Mouse (Mus musculus) lung, embryonic 16.5 days (tissue): ENCODE data around the gene Hepacam. TPM values are rescaled to one million over a fixed set of nuclear protein-coding genes. Genes with fewer than 3 reads are reported as not detected.

Experiments
- ATAC-seq: fragments of 200-750 bp; cut with Nextera tagmentation; 2 replicates; pipeline ENCODE4 v1.8.0; 2017; ENCODE audit warnings: low read depth, mild to moderate bottlenecking, moderate library complexity
- H3K27ac ChIP-seq: fragments of 300-500 bp; sonication (generic); 2 replicates; pipeline ENCODE4 v1.5.1; 2014; ENCODE audit warnings: mild to moderate bottlenecking, control low read depth, low read length
- H3K27me3 ChIP-seq: fragments of 300-500 bp; sonication (generic); 2 replicates; pipeline ENCODE4 v1.6.1; 2014; ENCODE audit warnings: low read depth, low read length, mixed read lengths; ENCODE audit not compliant: control insufficient read depth, insufficient read depth
- H3K36me3 ChIP-seq: fragments of 300-500 bp; sonication (generic); 2 replicates; pipeline ENCODE4 v1.6.1; 2014; ENCODE audit warnings: low read length; ENCODE audit not compliant: control insufficient read depth, insufficient read depth
- H3K4me1 ChIP-seq: fragments of 300-500 bp; sonication (generic); replicated peaks from 2 replicates; pipeline ENCODE4 v1.6.1; 2014; ENCODE audit warnings: low read length, mixed read lengths; ENCODE audit not compliant: control insufficient read depth, insufficient read depth
- H3K4me2 ChIP-seq: fragments of 300-500 bp; sonication (generic); 2 replicates; pipeline ENCODE4 v1.6.1; 2014; ENCODE audit warnings: low read depth, low read length, control low read depth
- H3K4me3 ChIP-seq: fragments of 300-500 bp; sonication (generic); 2 replicates; pipeline ENCODE4 v1.5.1; 2014; ENCODE audit warnings: mild to moderate bottlenecking, low read length, control low read depth
- H3K9ac ChIP-seq: fragments of 300-500 bp; sonication (generic); 2 replicates; pipeline ENCODE4 v1.6.1; 2014; ENCODE audit warnings: low read length, control low read depth
- H3K9me3 ChIP-seq: fragments of 300-500 bp; sonication (generic); 2 replicates; pipeline ENCODE4 v1.6.1; 2016; ENCODE audit warnings: low read length; ENCODE audit not compliant: control insufficient read depth
- WGBS: fragments of 180-500 bp; shearing (Covaris S2); extraction: QIAGEN DNeasy Blood & Tissue Kit; methylation state at CpG from one replicate; pipeline ENCODE4 v1.1.7; 2014; 5-methylcytosine and 5-hydroxymethylcytosine counted together
- polyA plus RNA-seq: library from polyadenylated mRNA; unstranded; fragments of >200 nt; fragmentation: Nextera tagmentation; extraction: Ambion mirVana; gene quantifications from 2 replicates; pipeline ENCODE4 v1.2.1, GENCODE M21; 2015

Hepacam gene
- polyA plus RNA-seq, 1 experiment from 2014 or later, result 0.35 TPM

DNA sequence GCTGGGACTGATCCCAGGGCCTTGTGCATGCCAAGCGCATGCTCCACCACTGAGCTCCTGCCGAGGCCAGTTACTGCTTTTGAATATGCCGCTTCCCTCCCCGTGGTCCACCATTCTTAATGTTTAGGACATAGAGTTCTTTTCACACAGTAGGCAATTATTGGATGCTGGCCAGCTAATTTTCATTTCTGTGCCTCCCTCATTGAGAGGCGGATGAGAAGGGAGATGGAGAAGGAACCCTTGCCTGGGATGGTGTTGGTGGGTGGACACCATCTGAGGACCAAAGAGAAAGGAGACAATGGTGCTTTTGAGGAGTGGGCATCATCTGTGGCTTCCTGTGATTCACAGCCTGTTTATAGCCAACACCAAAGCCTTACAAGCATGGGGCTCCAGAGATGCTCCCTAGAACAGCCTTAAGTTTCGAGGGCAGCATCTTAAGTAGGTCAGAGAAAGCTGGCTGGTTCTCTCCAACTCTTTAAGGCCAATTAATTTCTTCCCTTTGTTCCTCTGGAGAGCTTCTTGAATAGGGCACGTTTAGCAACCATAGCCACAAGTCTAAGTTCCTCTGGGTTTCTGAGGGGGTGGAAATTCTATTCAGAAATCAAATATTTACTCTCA lies 8.3 kb upstream of the Hepacam start:
- 71% methylated on average over 7 of the region's 7 CpGs for WGBS
- no peaks in the 10 kb centered on the region for H3K9me3 ChIP-seq
- H3K4me2 ChIP-seq, result no peak overlapping the region
- ATAC-seq, result peak; percentile 74
- H3K4me1 ChIP-seq, result peaks cover 9% of the 10 kb centered on the region; the same call in 1 of the 2 replicates
- no peaks in the 10 kb centered on the region for H3K27me3 ChIP-seq
- H3K4me3 ChIP-seq, result no peak overlapping the region
- no peak overlapping the region for H3K9ac ChIP-seq
- H3K36me3 ChIP-seq, result no peaks in the 10 kb centered on the region
- H3K27ac ChIP-seq, result peak overlapping the region; percentile 74

DNA sequence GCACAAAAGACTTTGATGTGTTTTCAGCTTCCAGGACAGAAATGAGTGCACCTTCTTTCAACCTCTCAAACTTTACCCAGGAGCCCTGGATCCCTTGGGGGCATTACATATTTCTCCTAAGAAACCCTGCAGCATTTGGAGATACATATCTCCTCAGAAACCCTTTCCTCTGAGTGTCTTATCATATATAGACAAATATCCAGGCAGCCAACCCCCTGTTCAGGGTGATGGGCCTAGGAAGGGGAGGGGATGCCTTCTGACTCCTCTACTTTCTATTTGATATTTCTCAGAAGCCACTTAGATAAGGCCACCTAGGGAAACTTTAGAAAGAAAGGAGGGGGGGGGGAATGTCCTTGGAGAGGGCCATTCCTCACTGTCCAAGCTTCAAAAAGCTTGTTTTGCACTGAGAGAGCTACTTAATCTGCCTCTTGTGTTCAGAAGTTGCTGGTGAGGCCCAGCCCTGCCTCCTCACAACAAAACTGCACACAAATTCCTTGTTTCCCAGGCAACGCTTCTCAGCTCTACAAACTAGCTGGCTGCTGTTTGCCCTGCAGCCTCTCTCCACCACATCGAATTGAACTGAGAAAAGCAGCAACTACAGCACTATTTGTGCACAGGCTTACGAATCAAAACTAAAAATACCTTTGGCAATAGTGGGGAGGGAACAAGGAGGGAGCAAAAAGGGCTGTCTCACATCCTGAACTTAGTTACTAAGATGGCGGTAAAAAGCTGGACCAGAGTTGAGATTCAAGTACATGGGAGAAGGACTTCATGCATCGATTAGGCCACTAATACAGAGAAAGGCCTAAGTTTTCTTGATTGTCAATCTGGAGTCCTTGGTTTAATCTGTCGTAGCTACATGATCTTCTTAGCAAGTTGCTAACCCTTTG lies 7.6 kb upstream of the Hepacam start:
- Histone ChIP-seq H3K27me3 (no peaks in the 10 kb centered on the region), H3K27ac (peak overlapping the region; percentile 74), H3K4me2 (0 out of 2 replicates have a peak overlapping the region, but pooled peaks have one; percentile 6), H3K4me1 (peaks cover 9% of the 10 kb centered on the region; the same call in 1 of the 2 replicates), H3K36me3 (no peaks in the 10 kb centered on the region), H3K9me3 (no peaks in the 10 kb centered on the region), H3K4me3 (no peak overlapping the region), H3K9ac (no peak overlapping the region)
- peak; percentile 87 for ATAC-seq
- WGBS, result 38% methylated on average over 6 of the region's 6 CpGs

DNA sequence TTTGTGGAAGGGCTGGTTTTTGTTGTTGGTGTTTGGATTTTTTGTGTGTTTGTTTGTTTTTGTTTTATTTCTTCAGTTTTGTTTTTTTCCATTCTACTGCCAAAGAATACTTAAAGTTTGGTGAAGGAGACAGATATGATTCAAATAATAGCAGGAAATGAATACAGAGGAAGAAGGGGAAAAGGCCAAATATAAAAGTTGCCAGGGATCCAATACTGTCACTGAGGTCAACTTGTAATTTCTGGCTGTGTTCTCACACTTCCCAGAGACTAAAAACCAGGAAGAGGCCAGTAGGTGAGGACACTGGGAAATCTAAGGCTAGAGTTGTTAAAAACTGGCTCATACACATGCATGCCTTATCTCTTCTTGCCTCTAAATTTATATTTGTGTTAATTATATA lies 5.1 kb upstream of the Hepacam start:
- no peaks in the 10 kb centered on the region for H3K36me3 ChIP-seq
- H3K9ac ChIP-seq, result no peak overlapping the region
- no peak overlapping the region for H3K4me2 ChIP-seq
- H3K27ac ChIP-seq, result no peak overlapping the region
- no peak for ATAC-seq
- peaks cover 9% of the 10 kb centered on the region; the same call in 1 of the 2 replicates for H3K4me1 ChIP-seq
- H3K9me3 ChIP-seq, result no peaks in the 10 kb centered on the region
- H3K4me3 ChIP-seq, result no peak overlapping the region
- H3K27me3 ChIP-seq, result no peaks in the 10 kb centered on the region

- Histone ChIP-seq H3K36me3 (no peaks in the 10 kb centered on the region), H3K4me2 (no peak overlapping the region), H3K27ac (no peak overlapping the region), H3K9ac (no peak overlapping the region), H3K27me3 (no peaks in the 10 kb centered on the region), H3K4me3 (no peak overlapping the region), H3K4me1 (peaks cover 9% of the 10 kb centered on the region; the same call in 1 of the 2 replicates), H3K9me3 (no peaks in the 10 kb centered on the region)
- no peak for ATAC-seq
- WGBS, result 38% methylated on average over 1 of the region's 1 CpGs
Observed at GRCm38 (mm10) chr9:37362881-37363280, 4.3 kb upstream of the Hepacam start.

DNA sequence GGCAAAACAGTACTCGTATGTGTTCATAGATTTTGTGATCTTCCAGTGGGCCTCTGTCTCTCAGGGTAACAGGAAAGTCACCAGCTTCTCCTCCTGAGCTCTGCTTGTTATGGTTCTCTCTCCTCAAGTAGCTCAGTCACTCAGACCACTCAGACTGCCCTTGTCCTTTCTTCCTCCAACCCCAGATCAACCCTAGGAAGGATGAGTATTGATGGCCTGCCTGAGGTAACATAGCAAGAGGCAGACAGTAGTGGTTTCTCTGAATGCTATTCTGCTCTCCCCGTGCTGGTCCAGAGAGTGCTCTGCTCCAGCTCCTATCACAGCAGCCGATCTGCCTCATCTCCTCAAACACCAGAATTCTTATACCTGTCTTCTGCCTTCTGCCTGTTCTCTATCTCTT lies 3.6 kb upstream of the Hepacam start:
- ATAC-seq, result no peak

DNA sequence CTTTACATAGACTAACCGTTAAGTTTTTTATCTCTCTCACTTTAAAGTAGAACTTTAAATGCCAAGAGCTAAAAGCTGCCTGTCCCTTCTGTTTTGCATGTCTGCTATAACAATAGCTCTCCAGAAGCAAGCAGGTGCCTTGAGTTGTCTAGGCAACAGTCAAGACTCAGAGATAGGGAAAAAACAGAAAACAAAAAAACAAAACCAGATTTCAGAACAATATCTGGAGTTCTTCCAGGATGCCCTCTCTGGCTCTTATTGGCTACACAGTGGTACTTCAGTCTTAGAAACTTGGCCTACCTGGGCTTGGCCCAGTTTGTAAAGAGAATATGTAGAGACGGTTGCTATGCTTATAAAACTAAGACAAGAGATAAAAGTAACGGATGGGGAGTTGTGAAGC lies 2.8 kb upstream of the Hepacam start:
- no peaks in the 10 kb centered on the region for H3K9me3 ChIP-seq
- no peak overlapping the region for H3K4me2 ChIP-seq
- no peaks in the 10 kb centered on the region for H3K36me3 ChIP-seq
- ATAC-seq, result no peak
- H3K4me1 ChIP-seq, result peaks cover 1% of the 10 kb centered on the region; the same call in 1 of the 2 replicates
- 70% methylated on average over 3 of the region's 3 CpGs for WGBS
- H3K27me3 ChIP-seq, result no peaks in the 10 kb centered on the region
- no peak overlapping the region for H3K9ac ChIP-seq
- no peak overlapping the region for H3K4me3 ChIP-seq
- no peak overlapping the region for H3K27ac ChIP-seq

More for the DNA sequence above, 3.6 kb upstream of the Hepacam start:
- 52% methylated on average over 3 of the region's 3 CpGs for WGBS
- H3K4me2 ChIP-seq, result no peak overlapping the region
- H3K36me3 ChIP-seq, result no peaks in the 10 kb centered on the region
- H3K9me3 ChIP-seq, result no peaks in the 10 kb centered on the region
- H3K27me3 ChIP-seq, result no peaks in the 10 kb centered on the region
- H3K27ac ChIP-seq, result no peak overlapping the region
- peaks cover 9% of the 10 kb centered on the region; the same call in 1 of the 2 replicates for H3K4me1 ChIP-seq
- H3K4me3 ChIP-seq, result no peak overlapping the region
- H3K9ac ChIP-seq, result no peak overlapping the region

DNA sequence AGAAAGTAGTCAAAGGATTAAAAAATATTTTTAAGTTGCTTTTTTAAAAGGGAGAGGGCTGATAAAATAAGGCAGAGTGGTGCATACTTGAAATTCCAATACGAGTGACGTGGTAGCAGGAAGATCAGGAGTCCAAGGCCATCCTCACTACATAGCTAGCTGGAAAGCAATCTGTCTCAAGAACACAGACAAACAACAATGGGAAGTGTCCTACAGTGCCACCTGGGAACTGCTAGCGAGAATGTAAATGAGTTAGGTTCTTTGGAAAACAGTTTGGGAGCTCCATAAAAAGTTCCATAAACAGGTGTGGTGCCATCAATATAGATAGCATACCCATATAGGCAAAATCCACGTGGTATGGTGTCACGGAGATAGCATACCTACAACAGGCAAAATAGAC lies 1.4 kb upstream of the Hepacam start:
- Histone ChIP-seq H3K4me2 (no peak overlapping the region), H3K9me3 (no peaks in the 10 kb centered on the region), H3K36me3 (no peaks in the 10 kb centered on the region), H3K27me3 (no peaks in the 10 kb centered on the region), H3K4me1 (no peaks in the 10 kb centered on the region), H3K4me3 (no peak overlapping the region), H3K27ac (no peak overlapping the region), H3K9ac (no peak overlapping the region)
- WGBS, result 44% methylated on average over 5 of the region's 5 CpGs
- no peak for ATAC-seq

DNA sequence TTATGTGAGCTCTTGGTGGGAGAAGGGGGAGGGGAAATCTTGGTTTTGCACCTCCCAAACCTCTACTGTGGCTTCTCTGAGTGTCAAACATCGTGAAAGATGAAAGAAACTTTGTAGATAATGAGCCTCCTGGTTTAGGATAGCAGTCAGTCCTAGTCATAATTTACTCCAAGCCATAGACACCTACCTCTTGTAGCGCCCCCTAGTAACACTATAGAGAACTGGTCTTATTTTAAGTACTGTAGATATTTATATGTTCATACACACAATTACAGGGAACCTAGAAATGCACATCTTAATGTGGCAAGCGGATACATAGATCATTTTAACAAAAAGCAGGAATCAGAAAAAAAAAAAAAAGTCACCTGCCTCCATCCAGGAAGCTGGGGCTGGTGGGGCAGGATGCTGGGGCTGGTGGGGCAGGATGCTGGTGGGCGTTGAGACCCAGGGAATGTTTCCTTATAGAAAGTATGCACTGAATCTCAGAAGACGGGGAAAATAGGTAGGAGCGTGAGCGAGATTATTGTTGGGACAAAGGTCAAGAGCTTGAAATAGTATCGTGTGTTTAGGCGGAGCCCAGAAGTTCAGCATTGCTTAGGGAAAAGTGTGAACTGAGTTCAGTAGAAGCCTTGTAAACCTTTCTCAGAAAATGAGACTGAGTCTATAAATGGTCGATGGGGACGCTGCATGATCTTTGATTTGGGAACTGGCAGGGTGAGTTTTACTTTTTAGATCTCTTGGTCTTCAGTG lies 1.1 kb downstream of the Hepacam start:
- H3K36me3 ChIP-seq, result no peaks in the 10 kb centered on the region
- ATAC-seq, result peak; percentile 44
- 41% methylated on average over 11 of the region's 11 CpGs for WGBS

GRCm38 (mm10) chr9:37368860-37369259 lies 1.7 kb downstream of the Hepacam start:
- peak; percentile 81 for ATAC-seq
- no peak overlapping the region for H3K4me3 ChIP-seq
- H3K27me3 ChIP-seq, result no peaks in the 10 kb centered on the region
- no peak overlapping the region for H3K9ac ChIP-seq
- H3K9me3 ChIP-seq, result no peaks in the 10 kb centered on the region
- WGBS, result 42% methylated on average over 8 of the region's 8 CpGs
- H3K4me2 ChIP-seq, result no peak overlapping the region
- H3K27ac ChIP-seq, result peak overlapping the region; percentile 30; the same call in 1 of the 2 replicates
- H3K36me3 ChIP-seq, result no peaks in the 10 kb centered on the region
- no peaks in the 10 kb centered on the region for H3K4me1 ChIP-seq

More for the DNA sequence above, 1.1 kb downstream of the Hepacam start:
- no peaks in the 10 kb centered on the region for H3K27me3 ChIP-seq
- H3K4me2 ChIP-seq, result no peak overlapping the region
- H3K27ac ChIP-seq, result peak overlapping the region; percentile 30; the same call in 1 of the 2 replicates
- no peaks in the 10 kb centered on the region for H3K4me1 ChIP-seq
- no peaks in the 10 kb centered on the region for H3K9me3 ChIP-seq
- H3K4me3 ChIP-seq, result no peak overlapping the region
- no peak overlapping the region for H3K9ac ChIP-seq
